Mouse (Mus musculus): ENCODE results near the gene Prnp. TPM values are rescaled to one million over a fixed set of nuclear protein-coding genes. Genes with fewer than 3 reads are reported as not detected.

The Prnp gene
- polyA plus RNA-seq, 1 experiment from 2014 or later = 16.6 TPM

GRCm38 (mm10) chr2:131936410-131936809 lies 26.7 kb downstream of the Prnp start:
- 95% methylated on average over 10 of the region's 10 CpGs for WGBS
- H3K9ac ChIP-seq (ENCODE audit: low read length) = no peak overlapping the region
- no peaks in the 10 kb centered on the region for H3K27me3 ChIP-seq (ENCODE audit: control insufficient read depth, insufficient read depth, low read length)
- no peaks in the 10 kb centered on the region for H3K4me1 ChIP-seq (ENCODE audit: control insufficient read depth, insufficient read depth, low read length)
- H3K36me3 ChIP-seq (ENCODE audit: control insufficient read depth, insufficient read depth, low read length) = no peaks in the 10 kb centered on the region
- no peak for DNase-seq (ENCODE audit: low spot score)
- no peak for ATAC-seq (ENCODE audit: insufficient number of reproducible peaks, low FRiP score, low TSS enrichment, low read depth)
- H3K4me2 ChIP-seq (ENCODE audit: low read depth, severe bottlenecking) = no peak overlapping the region
- H3K4me3 ChIP-seq (ENCODE audit: low read depth, low read length) = no peak overlapping the region
- no peaks in the 10 kb centered on the region for H3K9me3 ChIP-seq (ENCODE audit: control insufficient read depth, low read length)
- no peak overlapping the region for H3K27ac ChIP-seq (replicated peaks; ENCODE audit: low read depth, low read length)

GRCm38 (mm10) chr2:131939404-131940111 lies 29.8 kb downstream of the Prnp start:
- DNase-seq (ENCODE audit: low spot score) (peak; percentile 40), ATAC-seq (ENCODE audit: insufficient number of reproducible peaks, low FRiP score, low TSS enrichment, low read depth) (no peak)
- no peaks in the 10 kb centered on the region for H3K9me3 ChIP-seq (ENCODE audit: control insufficient read depth, low read length)
- H3K9ac ChIP-seq (ENCODE audit: low read length) = no peak overlapping the region
- WGBS = 39% methylated on average over 8 of the region's 8 CpGs
- no peak overlapping the region for H3K4me2 ChIP-seq (ENCODE audit: low read depth, severe bottlenecking)
- H3K4me3 ChIP-seq (ENCODE audit: low read depth, low read length) = no peak overlapping the region
- no peak overlapping the region for H3K27ac ChIP-seq (replicated peaks; ENCODE audit: low read depth, low read length)
- H3K27me3 ChIP-seq (ENCODE audit: control insufficient read depth, insufficient read depth, low read length) = no peaks in the 10 kb centered on the region
- no peaks in the 10 kb centered on the region for H3K4me1 ChIP-seq (ENCODE audit: control insufficient read depth, insufficient read depth, low read length)
- H3K36me3 ChIP-seq (ENCODE audit: control insufficient read depth, insufficient read depth, low read length) = no peaks in the 10 kb centered on the region

GRCm38 (mm10) chr2:131940506-131940905 lies 30.8 kb downstream of the Prnp start:
- Histone ChIP-seq H3K4me1 (ENCODE audit: control insufficient read depth, insufficient read depth, low read length) (no peaks in the 10 kb centered on the region), H3K27me3 (ENCODE audit: control insufficient read depth, insufficient read depth, low read length) (no peaks in the 10 kb centered on the region), H3K36me3 (ENCODE audit: control insufficient read depth, insufficient read depth, low read length) (no peaks in the 10 kb centered on the region), H3K9ac (ENCODE audit: low read length) (no peak overlapping the region), H3K9me3 (ENCODE audit: control insufficient read depth, low read length) (no peaks in the 10 kb centered on the region), H3K4me3 (ENCODE audit: low read depth, low read length) (no peak overlapping the region), H3K4me2 (ENCODE audit: low read depth, severe bottlenecking) (no peak overlapping the region), H3K27ac (replicated peaks; ENCODE audit: low read depth, low read length) (no peak overlapping the region)
- no peak for ATAC-seq (ENCODE audit: insufficient number of reproducible peaks, low FRiP score, low TSS enrichment, low read depth)
- no peak for DNase-seq (ENCODE audit: low spot score)
- WGBS = 89% methylated on average over 3 of the region's 3 CpGs

- Histone ChIP-seq H3K4me3 (ENCODE audit: low read depth, low read length) (no peak overlapping the region), H3K4me1 (ENCODE audit: control insufficient read depth, insufficient read depth, low read length) (no peaks in the 10 kb centered on the region), H3K4me2 (ENCODE audit: low read depth, severe bottlenecking) (no peak overlapping the region), H3K9ac (ENCODE audit: low read length) (no peak overlapping the region), H3K9me3 (ENCODE audit: control insufficient read depth, low read length) (no peaks in the 10 kb centered on the region), H3K27ac (replicated peaks; ENCODE audit: low read depth, low read length) (no peak overlapping the region), H3K27me3 (ENCODE audit: control insufficient read depth, insufficient read depth, low read length) (no peaks in the 10 kb centered on the region), H3K36me3 (ENCODE audit: control insufficient read depth, insufficient read depth, low read length) (no peaks in the 10 kb centered on the region)
- DNase-seq (ENCODE audit: low spot score) (no peak), ATAC-seq (ENCODE audit: insufficient number of reproducible peaks, low FRiP score, low TSS enrichment, low read depth) (no peak)
- 70% methylated on average over 6 of the region's 6 CpGs for WGBS
Observed at GRCm38 (mm10) chr2:131941501-131941900, 31.8 kb downstream of the Prnp start.

- no peak overlapping the region for H3K4me2 ChIP-seq (ENCODE audit: low read depth, severe bottlenecking)
- 41% methylated on average over 1 of the region's 1 CpGs for WGBS
- H3K4me3 ChIP-seq (ENCODE audit: low read depth, low read length) = no peak overlapping the region
- no peaks in the 10 kb centered on the region for H3K36me3 ChIP-seq (ENCODE audit: control insufficient read depth, insufficient read depth, low read length)
- H3K9ac ChIP-seq (ENCODE audit: low read length) = no peak overlapping the region
- no peak overlapping the region for H3K27ac ChIP-seq (replicated peaks; ENCODE audit: low read depth, low read length)
- no peaks in the 10 kb centered on the region for H3K27me3 ChIP-seq (ENCODE audit: control insufficient read depth, insufficient read depth, low read length)
- no peaks in the 10 kb centered on the region for H3K4me1 ChIP-seq (ENCODE audit: control insufficient read depth, insufficient read depth, low read length)
- DNase-seq (ENCODE audit: low spot score) (no peak), ATAC-seq (ENCODE audit: insufficient number of reproducible peaks, low FRiP score, low TSS enrichment, low read depth) (no peak)
- no peaks in the 10 kb centered on the region for H3K9me3 ChIP-seq (ENCODE audit: control insufficient read depth, low read length)
Observed at GRCm38 (mm10) chr2:131944370-131944769, 34.6 kb downstream of the Prnp start.

- H3K4me1 ChIP-seq (ENCODE audit: control insufficient read depth, insufficient read depth, low read length) = no peaks in the 10 kb centered on the region
- H3K4me2 ChIP-seq (ENCODE audit: low read depth, severe bottlenecking) = no peak overlapping the region
- no peaks in the 10 kb centered on the region for H3K9me3 ChIP-seq (ENCODE audit: control insufficient read depth, low read length)
- DNase-seq (ENCODE audit: low spot score) (no peak), ATAC-seq (ENCODE audit: insufficient number of reproducible peaks, low FRiP score, low TSS enrichment, low read depth) (no peak)
- no peaks in the 10 kb centered on the region for H3K36me3 ChIP-seq (ENCODE audit: control insufficient read depth, insufficient read depth, low read length)
- no peak overlapping the region for H3K9ac ChIP-seq (ENCODE audit: low read length)
- H3K27me3 ChIP-seq (ENCODE audit: control insufficient read depth, insufficient read depth, low read length) = no peaks in the 10 kb centered on the region
- H3K27ac ChIP-seq (replicated peaks; ENCODE audit: low read depth, low read length) = no peak overlapping the region
- 86% methylated on average over 8 of the region's 8 CpGs for WGBS
- H3K4me3 ChIP-seq (ENCODE audit: low read depth, low read length) = no peak overlapping the region
Observed at GRCm38 (mm10) chr2:131945225-131945624, 35.5 kb downstream of the Prnp start.

GRCm38 (mm10) chr2:131945765-131946164 lies 36.0 kb downstream of the Prnp start:
- 86% methylated on average over 6 of the region's 6 CpGs for WGBS
- DNase-seq (ENCODE audit: low spot score) = no peak
- Histone ChIP-seq H3K4me2 (ENCODE audit: low read depth, severe bottlenecking) (no peak overlapping the region), H3K9ac (ENCODE audit: low read length) (no peak overlapping the region), H3K27ac (replicated peaks; ENCODE audit: low read depth, low read length) (no peak overlapping the region), H3K36me3 (ENCODE audit: control insufficient read depth, insufficient read depth, low read length) (no peaks in the 10 kb centered on the region), H3K27me3 (ENCODE audit: control insufficient read depth, insufficient read depth, low read length) (no peaks in the 10 kb centered on the region), H3K4me3 (ENCODE audit: low read depth, low read length) (no peak overlapping the region), H3K4me1 (ENCODE audit: control insufficient read depth, insufficient read depth, low read length) (no peaks in the 10 kb centered on the region), H3K9me3 (ENCODE audit: control insufficient read depth, low read length) (no peaks in the 10 kb centered on the region)
- ATAC-seq (ENCODE audit: insufficient number of reproducible peaks, low FRiP score, low TSS enrichment, low read depth) = no peak

GRCm38 (mm10) chr2:131946351-131946750 lies 36.6 kb downstream of the Prnp start:
- no peak overlapping the region for H3K27ac ChIP-seq (replicated peaks; ENCODE audit: low read depth, low read length)
- ATAC-seq (ENCODE audit: insufficient number of reproducible peaks, low FRiP score, low TSS enrichment, low read depth) (no peak), DNase-seq (ENCODE audit: low spot score) (no peak)
- H3K9ac ChIP-seq (ENCODE audit: low read length) = no peak overlapping the region
- H3K27me3 ChIP-seq (ENCODE audit: control insufficient read depth, insufficient read depth, low read length) = no peaks in the 10 kb centered on the region
- WGBS = 85% methylated on average over 16 of the region's 16 CpGs
- H3K36me3 ChIP-seq (ENCODE audit: control insufficient read depth, insufficient read depth, low read length) = no peaks in the 10 kb centered on the region
- no peak overlapping the region for H3K4me2 ChIP-seq (ENCODE audit: low read depth, severe bottlenecking)
- H3K9me3 ChIP-seq (ENCODE audit: control insufficient read depth, low read length) = no peaks in the 10 kb centered on the region
- no peak overlapping the region for H3K4me3 ChIP-seq (ENCODE audit: low read depth, low read length)
- no peaks in the 10 kb centered on the region for H3K4me1 ChIP-seq (ENCODE audit: control insufficient read depth, insufficient read depth, low read length)

GRCm38 (mm10) chr2:131948156-131948555 lies 38.4 kb downstream of the Prnp start:
- no peak overlapping the region for H3K4me3 ChIP-seq (ENCODE audit: low read depth, low read length)
- peaks cover 6% of the 10 kb centered on the region for H3K27me3 ChIP-seq (ENCODE audit: control insufficient read depth, insufficient read depth, low read length)
- H3K4me1 ChIP-seq (ENCODE audit: control insufficient read depth, insufficient read depth, low read length) = peaks cover 3% of the 10 kb centered on the region; the same call in 1 of the 2 replicates
- H3K9ac ChIP-seq (ENCODE audit: low read length) = no peak overlapping the region
- DNase-seq (ENCODE audit: low spot score) = no peak
- no peak for ATAC-seq (ENCODE audit: insufficient number of reproducible peaks, low FRiP score, low TSS enrichment, low read depth)
- 86% methylated on average over 3 of the region's 3 CpGs for WGBS
- no peak overlapping the region for H3K27ac ChIP-seq (replicated peaks; ENCODE audit: low read depth, low read length)
- H3K9me3 ChIP-seq (ENCODE audit: control insufficient read depth, low read length) = no peaks in the 10 kb centered on the region
- H3K36me3 ChIP-seq (ENCODE audit: control insufficient read depth, insufficient read depth, low read length) = no peaks in the 10 kb centered on the region
- no peak overlapping the region for H3K4me2 ChIP-seq (ENCODE audit: low read depth, severe bottlenecking)
